Mouse (Mus musculus): ENCODE measurements around the gene Pth2.

GRCm38 (mm10) chr7:45211851-45212251 is 31.1 kb downstream of the Pth2 start, which contains the start of gene Dkkl1:
- TF ChIP-seq GATA1 (IDR thresholded peaks at IDR 0.05; ENCODE audit: low read length) (no peak), TAL1 (IDR thresholded peaks at IDR 0.05; ENCODE audit: low read length) (no peak)
